Mouse (Mus musculus): ENCODE measurements around the gene Card10. TPM values are rescaled to one million over a fixed set of nuclear protein-coding genes. Genes with fewer than 3 reads are reported as not detected.
A peak's percentile ranks its signal among the peaks of the same experiment; 100 is the strongest.

The Card10 gene
- polyA plus RNA-seq, 1 experiment from 2014 or later, result 2.2 TPM

- Histone ChIP-seq H3K27ac (ENCODE audit: low read length) (no peak overlapping the region), H3K4me2 (ENCODE audit: low read length) (no peak overlapping the region), H3K9ac (ENCODE audit: low read depth, low read length) (no peak overlapping the region), H3K9me3 (replicated peaks; ENCODE audit: control insufficient read depth, low read length, poor library complexity, severe bottlenecking) (no peaks in the 10 kb centered on the region), H3K36me3 (ENCODE audit: control insufficient read depth, insufficient read depth, low read length) (no peaks in the 10 kb centered on the region), H3K27me3 (ENCODE audit: control insufficient read depth, insufficient read depth, low read depth, low read length) (no peaks in the 10 kb centered on the region), H3K4me3 (ENCODE audit: low read depth, low read length) (no peak overlapping the region), H3K4me1 (ENCODE audit: control insufficient read depth, insufficient read depth, low read length) (no peaks in the 10 kb centered on the region)
- no peak for ATAC-seq
- WGBS, result 70% methylated on average over 5 of the region's 5 CpGs
Measured at GRCm38 (mm10) chr15:78784520-78784919, 18.3 kb downstream of the Card10 start.

GRCm38 (mm10) chr15:78782348-78783103 is 20.3 kb downstream of the Card10 start:
- Histone ChIP-seq H3K27me3 (ENCODE audit: control insufficient read depth, insufficient read depth, low read depth, low read length) (no peaks in the 10 kb centered on the region), H3K4me2 (ENCODE audit: low read length) (no peak overlapping the region), H3K9ac (ENCODE audit: low read depth, low read length) (no peak overlapping the region), H3K9me3 (replicated peaks; ENCODE audit: control insufficient read depth, low read length, poor library complexity, severe bottlenecking) (no peaks in the 10 kb centered on the region), H3K27ac (ENCODE audit: low read length) (no peak overlapping the region), H3K36me3 (ENCODE audit: control insufficient read depth, insufficient read depth, low read length) (no peaks in the 10 kb centered on the region), H3K4me1 (ENCODE audit: control insufficient read depth, insufficient read depth, low read length) (0 out of 2 replicates have a peak, but pooled peaks cover 2% of the 10 kb centered on the region), H3K4me3 (ENCODE audit: low read depth, low read length) (no peak overlapping the region)
- WGBS, result 74% methylated on average over 14 of the region's 14 CpGs
- no peak for ATAC-seq

- Histone ChIP-seq H3K27me3 (ENCODE audit: control insufficient read depth, insufficient read depth, low read depth, low read length) (no peaks in the 10 kb centered on the region), H3K4me3 (ENCODE audit: low read depth, low read length) (no peak overlapping the region), H3K36me3 (ENCODE audit: control insufficient read depth, insufficient read depth, low read length) (no peaks in the 10 kb centered on the region), H3K4me1 (ENCODE audit: control insufficient read depth, insufficient read depth, low read length) (0 out of 2 replicates have a peak, but pooled peaks cover 2% of the 10 kb centered on the region), H3K9ac (ENCODE audit: low read depth, low read length) (no peak overlapping the region), H3K27ac (ENCODE audit: low read length) (no peak overlapping the region), H3K4me2 (ENCODE audit: low read length) (no peak overlapping the region), H3K9me3 (replicated peaks; ENCODE audit: control insufficient read depth, low read length, poor library complexity, severe bottlenecking) (no peaks in the 10 kb centered on the region)
- ATAC-seq, result no peak
- WGBS, result 86% methylated on average over 7 of the region's 7 CpGs
Measured at GRCm38 (mm10) chr15:78780908-78781307, 21.9 kb downstream of the Card10 start.

GRCm38 (mm10) chr15:78780359-78780758 is 22.5 kb downstream of the Card10 start:
- Histone ChIP-seq H3K4me2 (ENCODE audit: low read length) (no peak overlapping the region), H3K36me3 (ENCODE audit: control insufficient read depth, insufficient read depth, low read length) (no peaks in the 10 kb centered on the region), H3K4me1 (ENCODE audit: control insufficient read depth, insufficient read depth, low read length) (0 out of 2 replicates have a peak, but pooled peaks cover 2% of the 10 kb centered on the region), H3K27ac (ENCODE audit: low read length) (no peak overlapping the region), H3K9ac (ENCODE audit: low read depth, low read length) (no peak overlapping the region), H3K4me3 (ENCODE audit: low read depth, low read length) (no peak overlapping the region), H3K9me3 (replicated peaks; ENCODE audit: control insufficient read depth, low read length, poor library complexity, severe bottlenecking) (no peaks in the 10 kb centered on the region), H3K27me3 (ENCODE audit: control insufficient read depth, insufficient read depth, low read depth, low read length) (no peaks in the 10 kb centered on the region)
- ATAC-seq, result no peak
- WGBS, result 95% methylated on average over 14 of the region's 14 CpGs

DNA sequence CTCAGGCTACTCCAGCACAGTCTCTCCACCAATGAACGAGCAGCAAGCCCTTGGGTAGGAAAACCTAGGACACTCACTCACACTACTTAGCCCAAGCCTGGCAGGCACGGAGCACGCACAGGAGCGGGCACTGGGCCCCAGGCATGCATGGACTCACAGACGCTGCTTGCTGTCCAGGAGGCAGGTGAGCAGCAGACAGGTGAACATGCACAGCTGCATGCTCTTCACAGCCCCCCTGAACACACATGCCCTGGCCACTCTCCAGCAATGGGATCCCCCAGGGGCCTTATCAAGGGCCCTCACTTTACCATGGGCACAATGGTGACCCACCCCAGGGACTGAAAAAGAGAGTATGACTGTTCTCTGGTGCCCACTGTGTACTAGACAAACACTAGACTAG is 23.2 kb downstream of the Card10 start:
- WGBS, result 80% methylated on average over 5 of the region's 5 CpGs

DNA sequence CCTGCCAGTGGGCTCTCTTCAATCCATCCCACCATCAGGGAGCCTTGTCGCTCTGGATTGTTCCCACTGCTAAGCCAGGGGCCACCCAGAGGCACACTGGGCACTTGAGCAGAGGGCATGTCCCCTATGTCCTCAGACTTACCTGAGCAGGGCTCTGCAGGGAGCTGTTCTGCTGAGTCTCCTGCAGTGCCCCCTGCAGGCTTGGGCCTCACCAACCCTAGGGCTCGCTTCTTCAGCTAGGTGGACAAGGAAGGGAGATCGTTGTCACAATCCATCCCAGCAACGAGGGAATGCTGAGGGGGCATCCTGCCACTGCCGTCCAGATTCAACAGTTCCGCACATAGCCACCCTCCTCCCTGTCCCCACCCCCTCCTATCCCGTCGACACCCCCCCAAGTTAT is 23.6 kb downstream of the Card10 start:
- H3K4me1 ChIP-seq (ENCODE audit: control insufficient read depth, insufficient read depth, low read length), result 0 out of 2 replicates have a peak, but pooled peaks cover 2% of the 10 kb centered on the region
- H3K4me3 ChIP-seq (ENCODE audit: low read depth, low read length), result no peak overlapping the region
- WGBS, result 76% methylated on average over 8 of the region's 8 CpGs
- no peaks in the 10 kb centered on the region for H3K36me3 ChIP-seq (ENCODE audit: control insufficient read depth, insufficient read depth, low read length)
- no peak overlapping the region for H3K9ac ChIP-seq (ENCODE audit: low read depth, low read length)
- no peak for ATAC-seq
- H3K27ac ChIP-seq (ENCODE audit: low read length), result no peak overlapping the region
- H3K9me3 ChIP-seq (replicated peaks; ENCODE audit: control insufficient read depth, low read length, poor library complexity, severe bottlenecking), result no peaks in the 10 kb centered on the region
- no peaks in the 10 kb centered on the region for H3K27me3 ChIP-seq (ENCODE audit: control insufficient read depth, insufficient read depth, low read depth, low read length)
- H3K4me2 ChIP-seq (ENCODE audit: low read length), result no peak overlapping the region

More for the DNA sequence above, 23.2 kb downstream of the Card10 start:
- 0 out of 2 replicates have a peak, but pooled peaks cover 2% of the 10 kb centered on the region for H3K4me1 ChIP-seq (ENCODE audit: control insufficient read depth, insufficient read depth, low read length)
- H3K27ac ChIP-seq (ENCODE audit: low read length), result no peak overlapping the region
- H3K4me2 ChIP-seq (ENCODE audit: low read length), result no peak overlapping the region
- no peak overlapping the region for H3K4me3 ChIP-seq (ENCODE audit: low read depth, low read length)
- no peak overlapping the region for H3K9ac ChIP-seq (ENCODE audit: low read depth, low read length)
- no peaks in the 10 kb centered on the region for H3K27me3 ChIP-seq (ENCODE audit: control insufficient read depth, insufficient read depth, low read depth, low read length)
- no peaks in the 10 kb centered on the region for H3K9me3 ChIP-seq (replicated peaks; ENCODE audit: control insufficient read depth, low read length, poor library complexity, severe bottlenecking)
- no peak for ATAC-seq
- H3K36me3 ChIP-seq (ENCODE audit: control insufficient read depth, insufficient read depth, low read length), result no peaks in the 10 kb centered on the region

- Histone ChIP-seq H3K4me2 (ENCODE audit: low read length) (no peak overlapping the region), H3K27ac (ENCODE audit: low read length) (no peak overlapping the region), H3K4me1 (ENCODE audit: control insufficient read depth, insufficient read depth, low read length) (peaks cover 7% of the 10 kb centered on the region), H3K4me3 (ENCODE audit: low read depth, low read length) (no peak overlapping the region), H3K27me3 (ENCODE audit: control insufficient read depth, insufficient read depth, low read depth, low read length) (no peaks in the 10 kb centered on the region), H3K9ac (ENCODE audit: low read depth, low read length) (no peak overlapping the region), H3K9me3 (replicated peaks; ENCODE audit: control insufficient read depth, low read length, poor library complexity, severe bottlenecking) (no peaks in the 10 kb centered on the region), H3K36me3 (ENCODE audit: control insufficient read depth, insufficient read depth, low read length) (no peaks in the 10 kb centered on the region)
- no peak for ATAC-seq
- 42% methylated on average over 13 of the region's 15 CpGs for WGBS
Measured at GRCm38 (mm10) chr15:78778077-78778870, 24.6 kb downstream of the Card10 start.

GRCm38 (mm10) chr15:78773290-78773729 is 29.5 kb downstream of the Card10 start, which contains the start of gene Mfng:
Gene Mfng (minus strand): TSS chr15:78773475.
- H3K9ac ChIP-seq (ENCODE audit: low read depth, low read length), result peak within 1 kb of the TSS; percentile 38; the same call in 1 of the 2 replicates
- no peaks in the 10 kb centered on the region for H3K36me3 ChIP-seq (ENCODE audit: control insufficient read depth, insufficient read depth, low read length)
- H3K27ac ChIP-seq (ENCODE audit: low read length), result peak within 1 kb of the TSS; percentile 55; the same call in 1 of the 2 replicates
- 0% methylated on average over 10 of the region's 11 CpGs for WGBS
- H3K9me3 ChIP-seq (replicated peaks; ENCODE audit: control insufficient read depth, low read length, poor library complexity, severe bottlenecking), result no peaks in the 10 kb centered on the region
- H3K4me3 ChIP-seq (ENCODE audit: low read depth, low read length), result peak within 1 kb of the TSS; percentile 16
- H3K27me3 ChIP-seq (ENCODE audit: control insufficient read depth, insufficient read depth, low read depth, low read length), result no peaks in the 10 kb centered on the region
- peak within 1 kb of the TSS; percentile 27 for H3K4me2 ChIP-seq (ENCODE audit: low read length)
- H3K4me1 ChIP-seq (ENCODE audit: control insufficient read depth, insufficient read depth, low read length), result peaks cover 7% of the 10 kb centered on the region
- peak; percentile 41; the same call in 1 of the 2 replicates for ATAC-seq
